ENCODE assay signal across 24 mouse cellular contexts in the genomic region with DNA sequence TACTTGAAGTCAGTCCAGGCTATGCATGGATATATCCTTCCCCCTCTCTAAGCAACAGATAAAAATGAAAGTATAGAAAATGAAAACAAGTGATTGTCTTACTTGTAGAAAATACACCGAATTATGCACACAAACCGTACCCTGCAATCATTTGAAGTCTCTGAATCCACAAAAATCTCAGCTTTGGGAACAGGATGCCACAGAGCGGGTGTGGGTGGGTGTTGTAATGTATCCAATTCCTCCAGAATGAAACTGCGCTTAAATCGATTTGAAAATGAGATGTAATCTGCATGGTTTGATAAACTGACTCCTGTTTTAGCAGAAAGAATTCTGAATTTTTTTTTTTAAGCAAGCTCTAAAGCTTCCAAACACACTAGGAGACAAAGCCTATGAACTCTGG.
DNase-seq lines count a peak whose midpoint lies in the region; ATAC-seq lines count a peak whose summit lies in the region.
"Had no signal": no experiment of that assay in that cellular context is flagged by ENCODE, and none has a peak within 500 bp of the region (broad histone marks: within the 10 kb centered on the region; RNA-seq: fewer than 3 reads in every experiment).

No protein-coding gene starts in this region.

- peak; percentile 27 for DNase-seq in heart, adult 11 months
- DNase-seq in right cerebral cortex, adult 18-20 months, result peak; percentile 16
- no peak for DNase-seq in right cerebral cortex, postnatal 14 days
- peak; percentile 15 to 45 for DNase-seq in layer of hippocampus, adult 8-10 months (ENCODE audit: low spot score in 2 of 2)
- DNase-seq in right cerebral cortex, postnatal 36 days (ENCODE audit: low spot score in 2 of 2), result peak; percentile 9 to 12
- no peak for DNase-seq in spleen, postnatal 36 days (ENCODE audit: low spot score in 2 of 2)
- DNase-seq: adrenal gland, postnatal 25 days; cerebellum, adult 11 months; cerebellum, postnatal 10 days; gastrocnemius, postnatal 14 days; heart, adult 2 months; kidney, adult 18-20 months; kidney, postnatal 4 days; liver, embryonic 13.5 days; lung, embryonic 14.5 days; thymus, postnatal 25 days had no signal

- no peaks in the 10 kb centered on the region for H3K9me3 ChIP-seq in heart, embryonic 11.5 days (replicated peaks; ENCODE audit: control insufficient read depth, low read length)
- no peaks in the 10 kb centered on the region for H3K9me3 ChIP-seq in intestine, embryonic 16.5 days (ENCODE audit: control insufficient read depth, low read length)
- H3K9me3 ChIP-seq: embryonic facial prominence, embryonic 12.5 days; hindbrain, embryonic 13.5 days; liver, embryonic 13.5 days; midbrain, embryonic 13.5 days; neural tube, embryonic 12.5 days had no signal

- 91% methylated on average over 5 of the region's 5 CpGs for WGBS in heart, embryonic 11.5 days (ENCODE audit: insufficient replicate concordance)
- WGBS in intestine, embryonic 16.5 days, result 87% methylated on average over 5 of the region's 5 CpGs

- no peaks in the 10 kb centered on the region for H3K4me1 ChIP-seq in heart, embryonic 11.5 days (ENCODE audit: control insufficient read depth, insufficient read depth, low read length)
- peaks cover 3% of the 10 kb centered on the region for H3K4me1 ChIP-seq in intestine, embryonic 16.5 days (ENCODE audit: control insufficient read depth, insufficient read depth, low read length)
- H3K4me1 ChIP-seq: liver, embryonic 13.5 days had no signal

- no peaks in the 10 kb centered on the region for H3K36me3 ChIP-seq in heart, embryonic 11.5 days (ENCODE audit: control insufficient read depth, insufficient read depth, low read length)
- no peaks in the 10 kb centered on the region for H3K36me3 ChIP-seq in intestine, embryonic 16.5 days (ENCODE audit: control insufficient read depth, insufficient read depth, low read length)
- H3K36me3 ChIP-seq: embryonic facial prominence, embryonic 12.5 days; hindbrain, embryonic 13.5 days; liver, embryonic 13.5 days; midbrain, embryonic 13.5 days; neural tube, embryonic 12.5 days had no signal

- H3K9ac ChIP-seq in heart, embryonic 11.5 days (ENCODE audit: low read depth, low read length), result no peak overlapping the region
- H3K9ac ChIP-seq in intestine, embryonic 16.5 days (ENCODE audit: low read depth, low read length), result no peak overlapping the region
- H3K9ac ChIP-seq: embryonic facial prominence, embryonic 12.5 days; hindbrain, embryonic 13.5 days; liver, embryonic 13.5 days; lung, embryonic 14.5 days; midbrain, embryonic 13.5 days; neural tube, embryonic 12.5 days had no signal

- no peak overlapping the region for H3K27ac ChIP-seq in heart, embryonic 11.5 days (ENCODE audit: low read depth, low read length)
- H3K27ac ChIP-seq in intestine, embryonic 16.5 days (ENCODE audit: low read length), result no peak overlapping the region
- H3K27ac ChIP-seq: heart, adult 2 months; hindbrain, embryonic 13.5 days; liver, embryonic 13.5 days; midbrain, embryonic 13.5 days; neural tube, embryonic 12.5 days had no signal

- no peak overlapping the region for H3K4me3 ChIP-seq in heart, embryonic 11.5 days (ENCODE audit: low read depth, low read length)
- no peak overlapping the region for H3K4me3 ChIP-seq in intestine, embryonic 16.5 days (ENCODE audit: low read length)
- H3K4me3 ChIP-seq: embryonic facial prominence, embryonic 12.5 days; heart, adult 2 months; hindbrain, embryonic 13.5 days; liver, embryonic 13.5 days; midbrain, embryonic 13.5 days; neural tube, embryonic 12.5 days had no signal

- no peak for ATAC-seq in heart, embryonic 11.5 days (replicated peaks; ENCODE audit: insufficient number of reproducible peaks, low FRiP score, low TSS enrichment)
- ATAC-seq in intestine, embryonic 16.5 days, result no peak
- ATAC-seq: CD4-positive, CD25-positive, alpha-beta regulatory T cell, adult 4 months; forebrain, embryonic 14.5 days; midbrain, embryonic 13.5 days had no signal

- no peak overlapping the region for H3K4me2 ChIP-seq in heart, embryonic 11.5 days
- H3K4me2 ChIP-seq in intestine, embryonic 16.5 days (ENCODE audit: low read depth, low read length), result no peak overlapping the region
- H3K4me2 ChIP-seq: embryonic facial prominence, embryonic 12.5 days; hindbrain, embryonic 13.5 days; liver, embryonic 13.5 days; lung, embryonic 14.5 days; midbrain, embryonic 13.5 days; neural tube, embryonic 12.5 days had no signal

- H3K27me3 ChIP-seq in heart, embryonic 11.5 days (ENCODE audit: control insufficient read depth, insufficient read depth, low read length), result no peaks in the 10 kb centered on the region
- H3K27me3 ChIP-seq in intestine, embryonic 16.5 days (replicated peaks; ENCODE audit: control insufficient read depth, insufficient read depth, low read length), result no peaks in the 10 kb centered on the region
- H3K27me3 ChIP-seq: embryonic facial prominence, embryonic 12.5 days; neural tube, embryonic 12.5 days had no signal

Comparison
In these comparisons a context has a peak if more than half of its experiments do, and no peak if none do; other contexts are left out.
1. DNase-seq: peak in heart, adult 11 months (single experiment), right cerebral cortex, adult 18-20 months (single experiment), layer of hippocampus, adult 8-10 months (2 of 2) and right cerebral cortex, postnatal 36 days (2 of 2); none in right cerebral cortex, postnatal 14 days (single experiment) and spleen, postnatal 36 days (0 of 2).